ENCODE assay signal across 8 mouse cellular contexts in genomic region chr2:30078760-30079159, GRCm38 (mm10). TPM values are rescaled to one million over a fixed set of nuclear protein-coding genes. Genes with fewer than 3 reads are reported as not detected.
DNase-seq lines count a peak whose midpoint lies in the region; ATAC-seq and TF ChIP-seq lines count a peak whose summit lies in the region.

No protein-coding gene starts in this region.

- no peaks in the 10 kb centered on the region for H3K36me3 ChIP-seq in forebrain, embryonic 11.5 days (ENCODE audit: control insufficient read depth, insufficient read depth, low read length)
- H3K36me3 ChIP-seq in forebrain, embryonic 16.5 days (ENCODE audit: control insufficient read depth, insufficient read depth), result no peaks in the 10 kb centered on the region
- no peaks in the 10 kb centered on the region; the same call in 1 of the 2 replicates for H3K36me3 ChIP-seq in ES-Bruce4 (ENCODE audit: control insufficient read depth, insufficient read depth, low read length, poor library complexity, severe bottlenecking)
- H3K36me3 ChIP-seq in limb, embryonic 11.5 days (ENCODE audit: control insufficient read depth, insufficient read depth, low read length), result peaks cover 2% of the 10 kb centered on the region; the same call in 1 of the 2 replicates

- H3K9ac ChIP-seq in forebrain, embryonic 11.5 days (ENCODE audit: low read length), result peak overlapping the region; percentile 12; the same call in 1 of the 2 replicates
- H3K9ac ChIP-seq in forebrain, embryonic 16.5 days (replicated peaks; ENCODE audit: low read depth, low read length), result no peak overlapping the region
- H3K9ac ChIP-seq in ES-Bruce4 (ENCODE audit: low read depth, poor library complexity, severe bottlenecking), result peak overlapping the region; percentile 89
- peak overlapping the region; percentile 34; the same call in 1 of the 2 replicates for H3K9ac ChIP-seq in limb, embryonic 11.5 days (ENCODE audit: low read length)

- H3K27me3 ChIP-seq in forebrain, embryonic 11.5 days (ENCODE audit: control insufficient read depth, insufficient read depth, low read length), result no peaks in the 10 kb centered on the region
- H3K27me3 ChIP-seq in forebrain, embryonic 16.5 days (replicated peaks; ENCODE audit: control insufficient read depth, insufficient read depth, low read length), result no peaks in the 10 kb centered on the region
- no peaks in the 10 kb centered on the region for H3K27me3 ChIP-seq in ES-Bruce4 (ENCODE audit: control insufficient read depth, insufficient read depth, low read length, poor library complexity, severe bottlenecking)
- no peaks in the 10 kb centered on the region for H3K27me3 ChIP-seq in limb, embryonic 11.5 days (ENCODE audit: control insufficient read depth, insufficient read depth, low read length)

- H3K9me3 ChIP-seq in forebrain, embryonic 11.5 days (ENCODE audit: control insufficient read depth, low read length), result no peaks in the 10 kb centered on the region
- H3K9me3 ChIP-seq in forebrain, embryonic 16.5 days (ENCODE audit: control insufficient read depth, low read length), result no peaks in the 10 kb centered on the region
- no peaks in the 10 kb centered on the region for H3K9me3 ChIP-seq in ES-Bruce4 (replicated peaks; ENCODE audit: control insufficient read depth, insufficient read depth, low read length, poor library complexity, severe bottlenecking)
- no peaks in the 10 kb centered on the region for H3K9me3 ChIP-seq in limb, embryonic 11.5 days (ENCODE audit: control insufficient read depth, low read length)

- TF ChIP-seq POLR2A in ES-Bruce4 (IDR thresholded peaks at IDR 0.05; ENCODE audit: insufficient read depth, low read length), result no peak

- no peak overlapping the region for H3K27ac ChIP-seq in forebrain, embryonic 11.5 days (ENCODE audit: low read depth, low read length)
- H3K27ac ChIP-seq in forebrain, embryonic 16.5 days (ENCODE audit: low read length), result no peak overlapping the region
- H3K27ac ChIP-seq in layer of hippocampus, adult 2 months, result peak overlapping the region; percentile 14; the same call in 1 of the 2 replicates
- no peak overlapping the region for H3K27ac ChIP-seq in ES-Bruce4 (ENCODE audit: insufficient read depth, low read length)
- 0 out of 2 replicates have a peak overlapping the region, but pooled peaks have one; percentile 79 for H3K27ac ChIP-seq in limb, embryonic 11.5 days (replicated peaks; ENCODE audit: low read depth, low read length)

- ATAC-seq in forebrain, embryonic 11.5 days (replicated peaks; ENCODE audit: low FRiP score), result no peak
- no peak for ATAC-seq in forebrain, embryonic 16.5 days
- no peak for ATAC-seq in limb, embryonic 11.5 days (ENCODE audit: insufficient number of reproducible peaks, low FRiP score, low TSS enrichment, low read depth)

- H3K4me2 ChIP-seq in forebrain, embryonic 11.5 days (ENCODE audit: low read depth, low read length, severe bottlenecking), result peak overlapping the region; percentile 93; the same call in 1 of the 2 replicates
- H3K4me2 ChIP-seq in forebrain, embryonic 16.5 days (ENCODE audit: low read length), result no peak overlapping the region
- H3K4me2 ChIP-seq in limb, embryonic 11.5 days (ENCODE audit: low read depth, severe bottlenecking), result no peak overlapping the region

- no peak for TF ChIP-seq EP300 in ES-Bruce4 (IDR thresholded peaks at IDR 0.05; ENCODE audit: insufficient read depth, low read depth, low read length)

- H3K4me3 ChIP-seq in forebrain, embryonic 11.5 days (ENCODE audit: low read depth, low read length), result peak overlapping the region; percentile 55; the same call in 1 of the 2 replicates
- H3K4me3 ChIP-seq in forebrain, embryonic 16.5 days (replicated peaks; ENCODE audit: low read length), result no peak overlapping the region
- no peak overlapping the region for H3K4me3 ChIP-seq in layer of hippocampus, adult 2 months
- H3K4me3 ChIP-seq in ES-Bruce4 (ENCODE audit: low read depth, low read length), result peak overlapping the region; percentile 82; the same call in 1 of the 2 replicates
- H3K4me3 ChIP-seq in limb, embryonic 11.5 days (ENCODE audit: low read depth, low read length), result no peak overlapping the region

- WGBS in forebrain, embryonic 11.5 days, result 81% methylated on average over 4 of the region's 4 CpGs
- WGBS in forebrain, embryonic 16.5 days, result 77% methylated on average over 4 of the region's 4 CpGs
- 76% methylated on average over 4 of the region's 4 CpGs for WGBS in limb, embryonic 11.5 days

- no peak for DNase-seq in forebrain, embryonic 11.5 days (ENCODE audit: low spot score)
- DNase-seq in layer of hippocampus, adult 2 months (ENCODE audit: low spot score in 2 of 2), result no peak
- DNase-seq in layer of hippocampus, adult 9-11 months, result no peak
- no peak for DNase-seq in limb, embryonic 11.5 days (ENCODE audit: low spot score)
- DNase-seq in right cerebral cortex, postnatal 36 days (ENCODE audit: low spot score in 2 of 2), result no peak
- no peak for DNase-seq in thymus, postnatal 14 days

- no peak for TF ChIP-seq CTCF in layer of hippocampus, adult 2 months (conservative IDR thresholded peaks at IDR 0.05)
- TF ChIP-seq CTCF in ES-Bruce4 (IDR thresholded peaks at IDR 0.05; ENCODE audit: low read depth, low read length), result no peak

- H3K4me1 ChIP-seq in forebrain, embryonic 11.5 days (replicated peaks; ENCODE audit: control insufficient read depth, insufficient read depth, low read length), result peaks cover 5% of the 10 kb centered on the region
- H3K4me1 ChIP-seq in forebrain, embryonic 16.5 days (replicated peaks; ENCODE audit: control insufficient read depth, insufficient read depth, low read length), result peaks cover 11% of the 10 kb centered on the region
- peaks cover 6% of the 10 kb centered on the region for H3K4me1 ChIP-seq in ES-Bruce4 (ENCODE audit: control insufficient read depth, insufficient read depth, low read length)
- H3K4me1 ChIP-seq in limb, embryonic 11.5 days (ENCODE audit: control insufficient read depth, insufficient read depth, low read length), result peaks cover 11% of the 10 kb centered on the region

RNA-seq across cellular contexts. Expression of gene Pkn3, which starts 1.3 kb away (rescaled TPM):
- 10.5 and 12.1 TPM in 2 replicates for polyA plus RNA-seq in forebrain, embryonic 11.5 days (2014; fragmentation: Nextera tagmentation; extraction: Ambion mirVana)
- polyA plus RNA-seq in forebrain, embryonic 16.5 days (2015; fragmentation: Nextera tagmentation; extraction: Ambion mirVana), result 2.6 and 3.4 TPM in 2 replicates
- 1 to 10 TPM; 1.7 to 2.1 TPM for total RNA-seq in layer of hippocampus, adult 2 months (2021)
- 15.2 and 17.2 TPM in 2 replicates for polyA plus RNA-seq in ES-Bruce4 (2011; ENCODE audit: insufficient read depth, insufficient read length, low read depth, missing spikeins)
- 9.0 and 10.6 TPM in 2 replicates for polyA plus RNA-seq in limb, embryonic 11.5 days (2014; fragmentation: Nextera tagmentation; extraction: Ambion mirVana)

RNA-seq across cellular contexts. Expression of gene Zdhhc12, which starts 14.7 kb away (rescaled TPM):
- 27.1 and 35.4 TPM in 2 replicates for polyA plus RNA-seq in forebrain, embryonic 11.5 days (2014; fragmentation: Nextera tagmentation; extraction: Ambion mirVana)
- 17.8 and 19.0 TPM in 2 replicates for polyA plus RNA-seq in forebrain, embryonic 16.5 days (2015; fragmentation: Nextera tagmentation; extraction: Ambion mirVana)
- total RNA-seq in layer of hippocampus, adult 2 months (2021), result 1 to 10 TPM; 7.6 to 9.1 TPM
- 39.0 and 41.2 TPM in 2 replicates for polyA plus RNA-seq in ES-Bruce4 (2011; ENCODE audit: insufficient read depth, insufficient read length, low read depth, missing spikeins)
- 32.1 and 34.1 TPM in 2 replicates for polyA plus RNA-seq in limb, embryonic 11.5 days (2014; fragmentation: Nextera tagmentation; extraction: Ambion mirVana)

RNA-seq across cellular contexts. Expression of gene Set, which starts 21.6 kb away (rescaled TPM):
- polyA plus RNA-seq in forebrain, embryonic 11.5 days (2014; fragmentation: Nextera tagmentation; extraction: Ambion mirVana), result 817 and 824 TPM in 2 replicates
- 407 and 435 TPM in 2 replicates for polyA plus RNA-seq in forebrain, embryonic 16.5 days (2015; fragmentation: Nextera tagmentation; extraction: Ambion mirVana)
- 100 to 1,000 TPM; 171 to 197 TPM for total RNA-seq in layer of hippocampus, adult 2 months (2021)
- 1,058 and 1,233 TPM in 2 replicates for polyA plus RNA-seq in ES-Bruce4 (2011; ENCODE audit: insufficient read depth, insufficient read length, low read depth, missing spikeins)
- 780 and 808 TPM in 2 replicates for polyA plus RNA-seq in limb, embryonic 11.5 days (2014; fragmentation: Nextera tagmentation; extraction: Ambion mirVana)

RNA-seq across cellular contexts. Expression of gene Wdr34, which starts 30.1 kb away (rescaled TPM):
- polyA plus RNA-seq in forebrain, embryonic 11.5 days (2014; fragmentation: Nextera tagmentation; extraction: Ambion mirVana), result 35.9 and 39.6 TPM in 2 replicates
- polyA plus RNA-seq in forebrain, embryonic 16.5 days (2015; fragmentation: Nextera tagmentation; extraction: Ambion mirVana), result 70.2 and 83.3 TPM in 2 replicates
- 10 to 100 TPM; 37.3 to 37.4 TPM for total RNA-seq in layer of hippocampus, adult 2 months (2021)
- polyA plus RNA-seq in ES-Bruce4 (2011; ENCODE audit: insufficient read depth, insufficient read length, low read depth, missing spikeins), result 20.6 and 22.2 TPM in 2 replicates
- 32.6 and 32.8 TPM in 2 replicates for polyA plus RNA-seq in limb, embryonic 11.5 days (2014; fragmentation: Nextera tagmentation; extraction: Ambion mirVana)

RNA-seq across cellular contexts. Expression of gene Zer1, which starts 45.6 kb away (rescaled TPM):
- polyA plus RNA-seq in forebrain, embryonic 11.5 days (2014; fragmentation: Nextera tagmentation; extraction: Ambion mirVana), result 8.0 and 8.1 TPM in 2 replicates
- 10.9 and 16.5 TPM in 2 replicates for polyA plus RNA-seq in forebrain, embryonic 16.5 days (2015; fragmentation: Nextera tagmentation; extraction: Ambion mirVana)
- total RNA-seq in layer of hippocampus, adult 2 months (2021), result 100 to 1,000 TPM; 197 to 199 TPM
- polyA plus RNA-seq in ES-Bruce4 (2011; ENCODE audit: insufficient read depth, insufficient read length, low read depth, missing spikeins), result 33.8 and 35.1 TPM in 2 replicates
- 6.7 and 8.7 TPM in 2 replicates for polyA plus RNA-seq in limb, embryonic 11.5 days (2014; fragmentation: Nextera tagmentation; extraction: Ambion mirVana)

Comparison
In these comparisons a context has a peak if more than half of its experiments do, and no peak if none do; other contexts are left out.
1. H3K4me3 ChIP-seq: peak in forebrain, embryonic 11.5 days (single experiment) and ES-Bruce4 (single experiment); none in forebrain, embryonic 16.5 days (single experiment), layer of hippocampus, adult 2 months (single experiment) and limb, embryonic 11.5 days (single experiment).
2. H3K27ac ChIP-seq: peak in layer of hippocampus, adult 2 months (single experiment) and limb, embryonic 11.5 days (single experiment); none in forebrain, embryonic 11.5 days (single experiment), forebrain, embryonic 16.5 days (single experiment) and ES-Bruce4 (single experiment).